Mouse (Mus musculus): ENCODE data around the gene Ptpa.

GRCm38 (mm10) chr2:30490384-30490783 is 74.5 kb downstream of the Ptpa start:
- TF ChIP-seq CTCF (IDR thresholded peaks at IDR 0.05; ENCODE audit: low read depth, low read length), result no peak
- TF ChIP-seq POLR2A (IDR thresholded peaks at IDR 0.05; ENCODE audit: insufficient read depth, low read length), result no peak

Measured in ES-Bruce4 (cell line).